Mouse (Mus musculus) embryonic facial prominence, embryonic 14.5 days (tissue): Measurements from ENCODE around the gene Sec1. TPM values are rescaled to one million over a fixed set of nuclear protein-coding genes. Genes with fewer than 3 reads are reported as not detected.
A peak's percentile ranks its signal among the peaks of the same experiment; 100 is the strongest.

ENCODE experiments used
- ATAC-seq: fragments of 200-750 bp; cut with Nextera tagmentation; 2 replicates; pipeline ENCODE4 v1.8.0; 2017; ENCODE audit warnings: low read depth, moderate number of reproducible peaks, moderate TSS enrichment
- DNase-seq: peaks from one replicate; pipeline ENCODE4 v3.0.0-alpha.2; 2015; ENCODE audit warnings: low spot score
- H3K27ac ChIP-seq: fragments of 300-500 bp; sonication (generic); replicated peaks from 2 replicates; pipeline ENCODE4 v1.5.1; 2014; ENCODE audit warnings: low read depth, mild to moderate bottlenecking, low read length, moderate library complexity
- H3K27me3 ChIP-seq: fragments of 300-500 bp; sonication (generic); replicated peaks from 2 replicates; pipeline ENCODE4 v1.6.1; 2014; ENCODE audit warnings: low read length; ENCODE audit not compliant: control insufficient read depth, insufficient read depth
- H3K36me3 ChIP-seq: fragments of 300-500 bp; sonication (generic); 2 replicates; pipeline ENCODE4 v1.6.1; 2014; ENCODE audit warnings: low read length, mixed read lengths; ENCODE audit not compliant: control insufficient read depth, insufficient read depth
- H3K4me1 ChIP-seq: fragments of 300-500 bp; sonication (generic); 2 replicates; pipeline ENCODE4 v1.6.1; 2014; ENCODE audit warnings: antibody characterized with exemption, low read length; ENCODE audit not compliant: control insufficient read depth, insufficient read depth
- H3K4me2 ChIP-seq: fragments of 300-500 bp; sonication (generic); 2 replicates; pipeline ENCODE4 v1.6.1; 2014; ENCODE audit warnings: low read depth, mild to moderate bottlenecking, low read length, moderate library complexity, mixed read lengths
- H3K4me3 ChIP-seq: fragments of 300-500 bp; sonication (generic); 2 replicates; pipeline ENCODE4 v1.5.1; 2014; ENCODE audit warnings: low read depth, mild to moderate bottlenecking, low read length
- H3K9ac ChIP-seq: fragments of 300-500 bp; sonication (generic); 2 replicates; pipeline ENCODE4 v1.6.1; 2014; ENCODE audit warnings: low read depth, mild to moderate bottlenecking, low read length, moderate library complexity, mixed read lengths
- H3K9me3 ChIP-seq: fragments of 300-500 bp; sonication (generic); 2 replicates; pipeline ENCODE4 v1.6.1; 2016; ENCODE audit warnings: low read length; ENCODE audit not compliant: control insufficient read depth
- WGBS: fragments of 180-500 bp; shearing (Covaris S2); extraction: QIAGEN DNeasy Blood & Tissue Kit; methylation state at CpG from one replicate; pipeline ENCODE4 v1.1.7; 2014; 5-methylcytosine and 5-hydroxymethylcytosine counted together
- polyA plus RNA-seq: library from polyadenylated mRNA; unstranded; fragments of >200 nt; fragmentation: Nextera tagmentation; extraction: Ambion mirVana; gene quantifications from 2 replicates; pipeline ENCODE4 v1.2.1, GENCODE M21; 2014

The Sec1 gene
- polyA plus RNA-seq, 1 experiment from 2014 or later: 2.1 TPM

GRCm38 (mm10) chr7:45720413-45721233, 26.4 kb upstream of the Sec1 start, which contains the start of gene Fam83e:
Gene Fam83e (plus strand): TSS chr7:45721212.
- Histone ChIP-seq H3K9me3 (no peaks in the 10 kb centered on the region), H3K27me3 (no peaks in the 10 kb centered on the region), H3K9ac (peak within 1 kb of the TSS; percentile 19; the same call in 1 of the 2 replicates), H3K4me3 (no peak within 1 kb of the TSS), H3K36me3 (peaks cover 64% of the 10 kb centered on the region), H3K4me2 (peak within 1 kb of the TSS; percentile 77; the same call in 1 of the 2 replicates), H3K27ac (no peak within 1 kb of the TSS; the same call in 1 of the 2 replicates), H3K4me1 (peaks cover 13% of the 10 kb centered on the region)
- peak; percentile 32; the same call in 1 of the 2 replicates for ATAC-seq
- peak; percentile 51 for DNase-seq
- 70% methylated on average over 11 of the region's 14 CpGs for WGBS

DNA sequence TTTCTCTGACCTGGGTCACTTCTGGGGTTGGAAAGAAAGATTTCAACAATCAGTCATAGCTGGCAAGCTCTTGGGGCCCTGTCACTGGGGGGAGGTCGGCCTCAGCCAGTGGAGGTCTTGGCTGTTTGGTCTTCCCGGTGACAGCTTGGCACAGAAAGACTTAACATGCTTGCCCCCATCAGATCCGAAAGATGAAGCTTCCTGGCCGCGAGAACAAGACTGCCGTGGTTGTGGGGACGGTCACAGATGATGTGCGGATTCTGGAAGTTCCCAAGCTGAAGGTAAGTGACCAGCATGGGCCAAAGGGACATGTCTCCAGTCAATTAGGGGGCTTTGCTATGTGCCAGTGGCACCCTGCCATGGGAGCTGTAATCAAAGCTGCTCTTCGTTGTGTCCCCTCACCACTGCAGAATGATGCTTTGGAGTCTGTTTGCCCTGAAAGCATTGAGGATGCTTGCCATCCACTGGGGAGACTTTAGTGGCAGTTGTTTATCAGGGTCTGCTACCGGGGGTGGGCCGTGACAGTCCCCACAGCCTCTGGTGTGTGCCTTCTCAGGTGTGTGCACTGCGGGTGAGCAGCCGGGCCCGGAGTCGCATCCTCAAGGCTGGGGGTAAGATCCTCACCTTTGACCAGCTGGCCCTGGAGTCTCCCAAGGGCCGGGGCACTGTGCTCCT, 25.7 kb upstream of the Sec1 start:
- peaks cover 17% of the 10 kb centered on the region for H3K4me1 ChIP-seq
- H3K27ac ChIP-seq: no peak overlapping the region
- H3K36me3 ChIP-seq: peaks cover 56% of the 10 kb centered on the region
- no peaks in the 10 kb centered on the region for H3K9me3 ChIP-seq
- peak overlapping the region; percentile 77 for H3K4me2 ChIP-seq
- peak overlapping the region; percentile 79 for H3K4me3 ChIP-seq
- ATAC-seq: no peak
- DNase-seq: no peak
- peak overlapping the region; percentile 99 for H3K9ac ChIP-seq
- 90% methylated on average over 15 of the region's 16 CpGs for WGBS
- H3K27me3 ChIP-seq: no peaks in the 10 kb centered on the region

- Histone ChIP-seq H3K4me2 (peak overlapping the region; percentile 77), H3K27ac (no peak overlapping the region)
- ATAC-seq: no peak
These were observed 25.0 kb upstream of the Sec1 start for GRCm38 (mm10) chr7:45719180-45719579.

DNA sequence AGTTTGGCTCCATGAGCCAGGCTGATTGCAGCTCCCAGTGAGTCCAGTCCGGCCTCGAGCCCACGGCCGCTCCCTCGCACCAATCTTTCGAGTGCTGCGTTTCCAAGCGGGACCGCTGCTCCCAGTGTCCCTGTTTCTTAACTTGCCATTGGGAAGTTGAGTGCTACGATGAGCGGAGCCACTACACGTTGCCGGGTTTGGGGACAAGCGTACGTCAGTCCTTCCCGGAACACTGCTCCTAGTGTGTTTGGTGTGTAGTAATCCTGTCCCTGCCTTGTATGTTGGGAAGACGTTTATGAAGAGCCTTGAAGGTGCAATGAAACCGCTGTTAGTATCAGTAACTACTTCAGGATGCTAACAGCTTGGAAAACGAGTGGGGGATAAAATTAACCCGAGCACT, 24.1 kb upstream of the Sec1 start:
- Histone ChIP-seq H3K4me3 (peak overlapping the region; percentile 79), H3K27me3 (no peaks in the 10 kb centered on the region), H3K4me1 (peaks cover 21% of the 10 kb centered on the region), H3K36me3 (peaks cover 46% of the 10 kb centered on the region), H3K27ac (peak overlapping the region; percentile 91), H3K4me2 (peak overlapping the region; percentile 77), H3K9ac (peak overlapping the region; percentile 99), H3K9me3 (no peaks in the 10 kb centered on the region)
- DNase-seq: no peak
- WGBS: 0% methylated on average over 20 of the region's 20 CpGs
- ATAC-seq: no peak

More at GRCm38 (mm10) chr7:45719180-45719579, 25.0 kb upstream of the Sec1 start:
- peaks cover 50% of the 10 kb centered on the region for H3K36me3 ChIP-seq
- H3K9me3 ChIP-seq: no peaks in the 10 kb centered on the region
- H3K9ac ChIP-seq: peak overlapping the region; percentile 99
- WGBS: 82% methylated on average over 9 of the region's 10 CpGs
- peaks cover 21% of the 10 kb centered on the region for H3K4me1 ChIP-seq
- no peak for DNase-seq
- H3K27me3 ChIP-seq: no peaks in the 10 kb centered on the region
- H3K4me3 ChIP-seq: peak overlapping the region; percentile 79

DNA sequence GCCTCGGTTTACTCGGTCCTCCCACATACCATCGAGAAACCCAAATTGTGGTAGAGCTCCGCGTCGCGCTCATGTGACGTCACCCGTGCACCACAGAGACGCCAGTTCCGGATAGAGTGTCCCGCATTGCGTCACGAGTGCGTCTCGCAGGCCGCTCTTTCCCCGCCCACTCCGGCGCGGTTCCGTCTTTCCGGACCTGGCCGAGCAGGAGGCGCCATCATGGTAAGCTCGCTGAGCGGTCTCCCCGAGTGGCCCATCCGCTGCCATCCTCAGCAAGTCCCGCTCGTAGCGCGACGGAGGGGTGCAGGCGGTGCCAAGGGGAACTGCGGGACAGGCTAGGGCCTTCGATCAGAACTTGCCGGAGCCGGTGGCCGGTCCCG, 23.7 kb upstream of the Sec1 start, which contains the start of gene Sphk2:
TSS of gene Sphk2 (minus strand) at position 85 of the 380 bp plus-strand sequence.
- WGBS: 0% methylated on average over 23 of the region's 41 CpGs
- peak within 1 kb of the TSS; percentile 77 for H3K4me2 ChIP-seq
- H3K4me1 ChIP-seq: peaks cover 21% of the 10 kb centered on the region
- H3K4me3 ChIP-seq: peak within 1 kb of the TSS; percentile 79
- H3K27me3 ChIP-seq: no peaks in the 10 kb centered on the region
- DNase-seq (peak; percentile 99), ATAC-seq (peak; percentile 74)
- peaks cover 46% of the 10 kb centered on the region for H3K36me3 ChIP-seq
- no peaks in the 10 kb centered on the region for H3K9me3 ChIP-seq
- H3K27ac ChIP-seq: peak within 1 kb of the TSS; percentile 91
- H3K9ac ChIP-seq: peak within 1 kb of the TSS; percentile 99

DNA sequence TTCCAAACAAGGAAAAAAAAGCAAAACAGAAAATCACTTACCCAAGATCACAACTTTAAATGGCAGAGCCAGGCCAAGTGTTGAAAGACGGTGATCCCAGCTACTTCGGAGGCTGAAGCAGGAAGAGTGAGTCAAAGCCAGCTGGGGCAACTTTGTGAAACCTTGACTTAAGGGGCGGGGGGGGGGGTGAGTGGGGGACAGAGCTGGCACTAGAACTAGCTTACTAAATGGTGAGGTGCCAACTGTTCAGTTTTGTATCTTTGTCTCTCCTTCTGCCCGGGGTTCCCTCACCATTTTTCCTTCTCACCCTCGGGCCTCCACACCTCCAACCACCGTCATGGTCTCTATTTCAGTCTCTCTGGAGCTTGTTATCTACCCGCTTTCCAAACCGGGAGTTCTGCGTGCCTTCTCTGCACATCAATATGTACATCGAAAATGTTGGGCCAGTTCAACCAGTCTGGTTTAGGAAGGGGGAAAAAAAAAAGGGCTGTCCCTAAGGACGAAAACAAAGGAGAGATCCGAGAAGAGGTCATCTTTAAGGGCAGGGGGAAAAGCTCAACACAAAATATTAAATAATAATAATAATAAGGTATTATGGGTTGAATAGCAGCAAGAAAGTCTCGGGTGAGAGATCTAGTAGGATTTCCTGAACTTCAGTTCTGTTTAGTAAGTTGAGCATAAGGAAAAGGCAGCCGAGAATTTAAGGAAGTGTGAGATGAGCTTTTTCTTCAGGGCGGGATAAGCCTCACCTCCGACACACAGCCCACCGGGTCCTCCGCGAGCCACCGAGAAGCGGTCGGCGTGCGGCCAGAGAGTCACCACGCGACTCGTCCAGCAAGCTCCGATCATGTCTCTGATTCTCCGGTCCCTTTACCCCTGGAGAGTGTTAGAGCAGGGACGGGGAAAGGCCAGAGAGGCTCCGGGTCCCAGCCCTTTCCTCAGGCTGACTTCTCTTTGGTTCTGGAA, 23.0 kb upstream of the Sec1 start:
- Histone ChIP-seq H3K36me3 (peaks cover 46% of the 10 kb centered on the region), H3K4me3 (peak overlapping the region; percentile 79), H3K4me2 (peak overlapping the region; percentile 71), H3K27ac (peak overlapping the region; percentile 91), H3K9ac (peak overlapping the region; percentile 85), H3K4me1 (peaks cover 21% of the 10 kb centered on the region), H3K27me3 (no peaks in the 10 kb centered on the region), H3K9me3 (no peaks in the 10 kb centered on the region)
- DNase-seq (no peak), ATAC-seq (peak; percentile 7; the same call in 1 of the 2 replicates)
- 8% methylated on average over 31 of the region's 31 CpGs for WGBS

- Histone ChIP-seq H3K36me3 (peaks cover 47% of the 10 kb centered on the region), H3K4me2 (peak overlapping the region; percentile 71), H3K4me3 (peak overlapping the region; percentile 79), H3K27me3 (no peaks in the 10 kb centered on the region), H3K9ac (0 out of 2 replicates have a peak overlapping the region, but pooled peaks have one; percentile 34), H3K27ac (no peak overlapping the region), H3K4me1 (peaks cover 21% of the 10 kb centered on the region), H3K9me3 (no peaks in the 10 kb centered on the region)
- ATAC-seq (no peak), DNase-seq (no peak)
- WGBS: 88% methylated on average over 3 of the region's 3 CpGs
These were observed 22.3 kb upstream of the Sec1 start for GRCm38 (mm10) chr7:45716460-45716857.
